Mouse (Mus musculus) B cell, adult 2 months (primary cell): Measurements from ENCODE around the gene Nop56.

Experiments
- DNase-seq, 2 experiments: peaks; one replicate each; pipeline ENCODE4 v3.0.0; 2022

Gene Nop56

GRCm38 (mm10) chr2:130295331-130296133, 21.3 kb downstream of the Nop56 start:
- DNase-seq = peak; percentile 46 to 47

GRCm38 (mm10) chr2:130296134-130296745, 22.0 kb downstream of the Nop56 start:
- peak in 1 of 2 experiments; percentile 11 for DNase-seq

GRCm38 (mm10) chr2:130297580-130297979, 23.4 kb downstream of the Nop56 start:
- no peak for DNase-seq

GRCm38 (mm10) chr2:130303014-130303413, 28.8 kb downstream of the Nop56 start:
- no peak for DNase-seq

- DNase-seq = no peak
These were observed 52.8 kb downstream of the Nop56 start for GRCm38 (mm10) chr2:130327057-130327456.
